In the genomic region with DNA sequence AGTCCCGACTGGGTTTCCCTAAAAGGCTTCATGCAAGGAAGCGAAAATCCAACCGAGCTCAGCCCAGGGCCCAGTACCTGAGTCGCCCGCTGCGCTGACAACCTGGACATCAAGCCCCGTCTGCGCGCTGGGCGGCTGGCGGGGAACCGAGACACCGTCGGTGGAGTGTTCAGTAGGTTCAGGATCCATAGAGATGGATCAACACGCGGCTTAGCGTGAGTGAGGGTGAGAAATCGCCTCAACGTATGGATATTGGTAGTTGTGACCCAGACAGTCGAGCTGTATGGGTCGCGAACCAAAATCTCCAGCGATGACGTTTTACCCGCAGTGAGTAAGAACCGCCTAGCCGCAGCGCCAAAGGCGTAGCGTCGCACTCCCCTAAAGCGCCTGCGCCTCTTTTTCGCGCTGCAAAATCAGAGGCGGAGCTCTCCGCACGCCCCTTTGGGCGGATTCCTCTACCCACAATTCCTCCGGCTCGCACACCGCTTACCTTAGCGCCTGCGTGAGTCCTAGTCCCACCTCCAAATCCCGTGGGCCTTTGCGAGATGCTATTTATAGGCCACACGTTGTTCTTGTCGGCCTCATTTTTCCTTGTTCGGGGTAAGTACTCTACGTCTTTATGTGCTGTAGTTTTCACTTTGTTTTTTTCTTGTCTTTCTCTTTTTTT, we compare ENCODE assay signal across 8 mouse cellular contexts. TPM values are rescaled to one million over a fixed set of nuclear protein-coding genes. Genes with fewer than 3 reads are reported as not detected.
DNase-seq lines count a peak whose midpoint lies in the region; ATAC-seq lines count a peak whose summit lies in the region.

Gene Slc3a2, minus strand, starts transcription at position 463 of the 667 bp plus-strand sequence.

- no peaks in the 10 kb centered on the region for H3K9me3 ChIP-seq in heart, embryonic 10.5 days
- no peaks in the 10 kb centered on the region for H3K9me3 ChIP-seq in kidney, embryonic 15.5 days (replicated peaks)

- peak within 1 kb of the TSS; percentile 93 for H3K27ac ChIP-seq in heart, embryonic 10.5 days
- peak within 1 kb of the TSS; percentile 97 for H3K27ac ChIP-seq in kidney, embryonic 15.5 days

- peak; percentile 94 to 97 for DNase-seq in B cell, adult 2 months
- DNase-seq in brain, adult 2 months (ENCODE audit: low read depth, low spot score) = peak; percentile 100
- peak; percentile 99 for DNase-seq in heart, embryonic 10.5 days (ENCODE audit: low spot score)
- DNase-seq in liver = peak; percentile 98
- DNase-seq in spleen, postnatal 4 days (ENCODE audit: low spot score in 2 of 2) = peak; percentile 95

- peaks cover 31% of the 10 kb centered on the region for H3K36me3 ChIP-seq in heart, embryonic 10.5 days
- peaks cover 31% of the 10 kb centered on the region for H3K36me3 ChIP-seq in kidney, embryonic 15.5 days

- no peaks in the 10 kb centered on the region for H3K27me3 ChIP-seq in heart, embryonic 10.5 days (ENCODE audit: insufficient read depth, poor library complexity, severe bottlenecking)
- H3K27me3 ChIP-seq in kidney, embryonic 15.5 days = no peaks in the 10 kb centered on the region

- peak within 1 kb of the TSS; percentile 70 for H3K4me2 ChIP-seq in kidney, embryonic 15.5 days

- WGBS in heart, embryonic 10.5 days = under 1% methylated on average over 50 of the region's 50 CpGs
- under 1% methylated on average over 50 of the region's 50 CpGs for WGBS in kidney, embryonic 15.5 days

- peak within 1 kb of the TSS; percentile 69 for H3K4me3 ChIP-seq in heart, embryonic 10.5 days
- peak within 1 kb of the TSS; percentile 84 for H3K4me3 ChIP-seq in kidney, embryonic 15.5 days (replicated peaks)

- ATAC-seq in erythroblast, adult 5-6 weeks (replicated peaks; ENCODE audit: low FRiP score, poor library complexity, severe bottlenecking) = peak; percentile 90
- peak; percentile 96 for ATAC-seq in kidney, embryonic 15.5 days (replicated peaks; ENCODE audit: low FRiP score)
- ATAC-seq in monocyte, adult 5-6 weeks (replicated peaks; ENCODE audit: insufficient number of reproducible peaks, low FRiP score, low TSS enrichment, poor library complexity, severe bottlenecking) = peak; percentile 93

- peak within 1 kb of the TSS; percentile 96 for H3K9ac ChIP-seq in kidney, embryonic 15.5 days

- H3K4me1 ChIP-seq in heart, embryonic 10.5 days = peaks cover 11% of the 10 kb centered on the region
- peaks cover 36% of the 10 kb centered on the region for H3K4me1 ChIP-seq in kidney, embryonic 15.5 days

RNA-seq across cellular contexts. Expression of gene Slc3a2, which starts in this region (rescaled TPM):
- total RNA-seq in erythroblast, adult 5-6 weeks (2015; ENCODE audit: low replicate concordance) = 150 and 218 TPM in 2 replicates
- total RNA-seq in erythroblast, adult 5-6 weeks (2017; ENCODE audit: low replicate concordance) = 337 and 409 TPM in 2 replicates
- 91.8 and 104 TPM in 2 replicates for polyA plus RNA-seq in heart, embryonic 10.5 days (2016; fragmentation: Nextera tagmentation; extraction: Ambion mirVana)
- 115 and 123 TPM in 2 replicates for polyA plus RNA-seq in kidney, embryonic 15.5 days (2015; fragmentation: Nextera tagmentation; extraction: Ambion mirVana)
- total RNA-seq in monocyte, adult 5-6 weeks (2017) = 61.4 to 198 TPM (median 77.3 TPM) in 3 replicates

Comparison
In these comparisons a context has a peak if more than half of its experiments do, and no peak if none do; other contexts are left out.
1. Peak in every context shown above with its lines: DNase-seq, ATAC-seq, H3K4me3 ChIP-seq and H3K27ac ChIP-seq.